Mouse (Mus musculus) forebrain, embryonic 14.5 days (tissue): ENCODE results near the gene Olfr1214. TPM values are rescaled to one million over a fixed set of nuclear protein-coding genes. Genes with fewer than 3 reads are reported as not detected.

Source experiments
- polyA plus RNA-seq: library from polyadenylated mRNA; unstranded; fragments of >200 nt; fragmentation: Nextera tagmentation; extraction: Ambion mirVana; gene quantifications from 2 replicates; pipeline ENCODE4 v1.2.1, GENCODE M21; 2014

Gene Olfr1214
- polyA plus RNA-seq, 1 experiment from 2014 or later: not detected

Other genes starting within 250 kb of the Olfr1214 start
- gene Olfr1198, start 241.3 kb downstream of the Olfr1214 start, polyA plus RNA-seq: not detected in 2 replicates
- gene Olfr1199, start 232.2 kb downstream of the Olfr1214 start, polyA plus RNA-seq: not detected in 2 replicates
- not detected in 2 replicates for gene Olfr1200, start 222.2 kb downstream of the Olfr1214 start, polyA plus RNA-seq
- not detected in 2 replicates for gene Olfr1201, start 199.6 kb downstream of the Olfr1214 start, polyA plus RNA-seq
- not detected in 2 replicates for gene Olfr1202, start 178.2 kb downstream of the Olfr1214 start, polyA plus RNA-seq
- gene Olfr1205, start 162.9 kb downstream of the Olfr1214 start, polyA plus RNA-seq: not detected in 2 replicates
- gene Olfr1204, start 143.4 kb downstream of the Olfr1214 start, polyA plus RNA-seq: not detected in 2 replicates
- not detected in 2 replicates for gene Olfr1206, start 129.4 kb downstream of the Olfr1214 start, polyA plus RNA-seq
- gene Olfr1208, start 90.3 kb downstream of the Olfr1214 start, polyA plus RNA-seq: not detected in 2 replicates
- not detected in 2 replicates for gene Olfr1209, start 77.5 kb downstream of the Olfr1214 start, polyA plus RNA-seq
- gene Olfr1211, start 54.5 kb downstream of the Olfr1214 start, polyA plus RNA-seq: not detected in 2 replicates
- gene Olfr1212, start 38.7 kb downstream of the Olfr1214 start, polyA plus RNA-seq: not detected in 2 replicates
- not detected in 2 replicates for gene Gm13762, start 12.4 kb downstream of the Olfr1214 start, polyA plus RNA-seq
- gene Olfr1215, start 14.3 kb upstream of the Olfr1214 start, polyA plus RNA-seq: not detected in 2 replicates
- gene Olfr1216, start 25.7 kb upstream of the Olfr1214 start, polyA plus RNA-seq: not detected in 2 replicates
- not detected in 2 replicates for gene Olfr1217, start 39.4 kb upstream of the Olfr1214 start, polyA plus RNA-seq
- not detected in 2 replicates for gene Olfr1218, start 68.5 kb upstream of the Olfr1214 start, polyA plus RNA-seq
- gene Olfr1219, start 90.9 kb upstream of the Olfr1214 start, polyA plus RNA-seq: not detected in 2 replicates
- not detected in 2 replicates for gene Olfr1220, start 114.2 kb upstream of the Olfr1214 start, polyA plus RNA-seq
- gene Olfr1221, start 124.6 kb upstream of the Olfr1214 start, polyA plus RNA-seq: not detected in 2 replicates
- gene Olfr1222, start 140.4 kb upstream of the Olfr1214 start, polyA plus RNA-seq: not detected in 2 replicates
- not detected in 2 replicates for gene Olfr1223, start 158.9 kb upstream of the Olfr1214 start, polyA plus RNA-seq
- not detected in 2 replicates for gene Olfr1224-ps1, start 171.4 kb upstream of the Olfr1214 start, polyA plus RNA-seq
- not detected in 2 replicates for gene Olfr1225, start 182.0 kb upstream of the Olfr1214 start, polyA plus RNA-seq
- gene Olfr1226, start 207.4 kb upstream of the Olfr1214 start, polyA plus RNA-seq: not detected in 2 replicates